Mouse (Mus musculus) liver, embryonic 12.5 days (tissue): ENCODE measurements around the gene Grpr. TPM values are rescaled to one million over a fixed set of nuclear protein-coding genes. Genes with fewer than 3 reads are reported as not detected.

ENCODE experiments used
- ATAC-seq: fragments of 200-750 bp; cut with Nextera tagmentation; 2 replicates; pipeline ENCODE4 v1.8.0; 2017; ENCODE audit warnings: moderate number of reproducible peaks, mild to moderate bottlenecking, moderate library complexity
- H3K27ac ChIP-seq: fragments of 300-500 bp; sonication (generic); 2 replicates; pipeline ENCODE4 v1.5.1; 2016; ENCODE audit warnings: mild to moderate bottlenecking
- H3K27me3 ChIP-seq: fragments of 300-500 bp; sonication (generic); replicated peaks from 2 replicates; pipeline ENCODE4 v1.6.1; 2016; ENCODE audit warnings: mild to moderate bottlenecking, moderate library complexity
- H3K36me3 ChIP-seq: fragments of 300-500 bp; sonication (generic); 2 replicates; pipeline ENCODE4 v1.6.1; 2016; ENCODE audit warnings: mild to moderate bottlenecking, moderate library complexity
- H3K4me1 ChIP-seq: fragments of 300-500 bp; sonication (generic); 2 replicates; pipeline ENCODE4 v1.6.1; 2016
- H3K4me2 ChIP-seq: fragments of 300-500 bp; sonication (generic); 2 replicates; pipeline ENCODE4 v1.6.1; 2016; ENCODE audit warnings: mild to moderate bottlenecking, moderate library complexity
- H3K4me3 ChIP-seq: fragments of 300-500 bp; sonication (generic); 2 replicates; pipeline ENCODE4 v1.5.1; 2016; ENCODE audit warnings: mild to moderate bottlenecking, moderate library complexity
- H3K9ac ChIP-seq: fragments of 300-500 bp; sonication (generic); 2 replicates; pipeline ENCODE4 v1.6.1; 2016; ENCODE audit warnings: mild to moderate bottlenecking, moderate library complexity
- H3K9me3 ChIP-seq: fragments of 300-500 bp; sonication (generic); replicated peaks from 2 replicates; pipeline ENCODE4 v1.6.1; 2016; ENCODE audit warnings: mild to moderate bottlenecking, moderate library complexity
- WGBS: fragments of 180-500 bp; shearing (Covaris S2); methylation state at CpG from one replicate; pipeline ENCODE4 v1.1.7; 2016; ENCODE audit not compliant: insufficient replicate concordance; 5-methylcytosine and 5-hydroxymethylcytosine counted together
- polyA plus RNA-seq: library from polyadenylated mRNA; unstranded; fragments of >200 nt; fragmentation: Nextera tagmentation; extraction: Ambion mirVana; gene quantifications from 2 replicates; pipeline ENCODE4 v1.2.1, GENCODE M21; 2016

Gene Grpr
- polyA plus RNA-seq = not detected in 2 replicates

- Histone ChIP-seq H3K9me3 (no peaks in the 10 kb centered on the region), H3K27ac (no peak within 1 kb of the TSS), H3K36me3 (no peaks in the 10 kb centered on the region), H3K9ac (no peak within 1 kb of the TSS), H3K4me3 (no peak within 1 kb of the TSS), H3K27me3 (peaks cover 11% of the 10 kb centered on the region; the same call in 1 of the 2 replicates), H3K4me1 (no peaks in the 10 kb centered on the region), H3K4me2 (no peak within 1 kb of the TSS)
- no peak for ATAC-seq
- WGBS = 15% methylated on average over 7 of the region's 7 CpGs
These were observed at the start of gene Grpr for GRCm38 (mm10) chrX:163549666-163550065. Gene Grpr, minus strand, starts transcription at chrX:163549677.

GRCm38 (mm10) chrX:163560521-163560920 lies 11.0 kb upstream of the Grpr start:
- WGBS = 44% methylated on average over 3 of the region's 3 CpGs
- no peaks in the 10 kb centered on the region for H3K4me1 ChIP-seq
- H3K9ac ChIP-seq = no peak overlapping the region
- no peak overlapping the region for H3K4me2 ChIP-seq
- no peak overlapping the region for H3K27ac ChIP-seq
- no peaks in the 10 kb centered on the region for H3K36me3 ChIP-seq
- no peak for ATAC-seq
- H3K4me3 ChIP-seq = no peak overlapping the region
- H3K27me3 ChIP-seq = no peaks in the 10 kb centered on the region
- H3K9me3 ChIP-seq = no peaks in the 10 kb centered on the region

GRCm38 (mm10) chrX:163547042-163547441 lies 2.4 kb downstream of the Grpr start:
- H3K9me3 ChIP-seq = no peaks in the 10 kb centered on the region
- H3K36me3 ChIP-seq = no peaks in the 10 kb centered on the region
- WGBS = 63% methylated on average over 5 of the region's 5 CpGs
- H3K27me3 ChIP-seq = peaks cover 11% of the 10 kb centered on the region; the same call in 1 of the 2 replicates
- no peak overlapping the region for H3K9ac ChIP-seq
- no peak overlapping the region for H3K4me2 ChIP-seq
- H3K4me1 ChIP-seq = no peaks in the 10 kb centered on the region
- H3K27ac ChIP-seq = no peak overlapping the region
- H3K4me3 ChIP-seq = no peak overlapping the region
- ATAC-seq = no peak

DNA sequence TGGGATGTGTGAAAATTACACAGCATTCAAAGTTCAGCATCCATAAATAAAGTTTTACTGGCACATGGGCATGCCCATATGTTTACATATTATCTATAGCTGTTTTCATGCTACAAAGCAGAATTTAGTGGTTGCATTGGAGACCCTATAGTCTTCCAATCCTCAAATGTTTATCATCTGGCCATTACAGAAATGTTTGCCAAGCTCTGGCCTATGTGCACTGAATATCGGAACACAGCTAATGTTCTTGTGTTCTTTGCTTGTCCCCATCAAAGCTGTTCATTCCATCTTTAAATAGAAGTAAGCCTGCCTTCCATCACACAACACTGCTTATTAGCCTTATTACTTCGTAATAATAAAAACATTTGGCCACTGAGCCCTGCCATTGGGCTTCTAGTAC lies 16.6 kb downstream of the Grpr start:
- H3K9ac ChIP-seq = no peak overlapping the region
- H3K4me3 ChIP-seq = no peak overlapping the region
- H3K4me1 ChIP-seq = no peaks in the 10 kb centered on the region
- H3K4me2 ChIP-seq = no peak overlapping the region
- no peak overlapping the region for H3K27ac ChIP-seq
- no peaks in the 10 kb centered on the region for H3K36me3 ChIP-seq
- H3K9me3 ChIP-seq = no peaks in the 10 kb centered on the region
- ATAC-seq = no peak
- peaks cover 3% of the 10 kb centered on the region; the same call in 1 of the 2 replicates for H3K27me3 ChIP-seq
- WGBS = 66% methylated on average over 2 of the region's 2 CpGs

- WGBS = 58% methylated on average over 4 of the region's 4 CpGs
These were observed 30.4 kb downstream of the Grpr start for GRCm38 (mm10) chrX:163518963-163519541.

GRCm38 (mm10) chrX:163511766-163512165 lies 37.7 kb downstream of the Grpr start:
- H3K9ac ChIP-seq = no peak overlapping the region
- H3K4me2 ChIP-seq = no peak overlapping the region
- no peak overlapping the region for H3K4me3 ChIP-seq
- H3K4me1 ChIP-seq = no peaks in the 10 kb centered on the region
- no peaks in the 10 kb centered on the region for H3K9me3 ChIP-seq
- 30% methylated on average over 2 of the region's 2 CpGs for WGBS
- no peak overlapping the region for H3K27ac ChIP-seq
- no peak for ATAC-seq
- no peaks in the 10 kb centered on the region for H3K27me3 ChIP-seq
- H3K36me3 ChIP-seq = no peaks in the 10 kb centered on the region

More at GRCm38 (mm10) chrX:163518963-163519541, 30.4 kb downstream of the Grpr start:
- Histone ChIP-seq H3K27ac (no peak overlapping the region), H3K9ac (no peak overlapping the region), H3K36me3 (no peaks in the 10 kb centered on the region), H3K4me3 (no peak overlapping the region), H3K4me1 (no peaks in the 10 kb centered on the region), H3K27me3 (no peaks in the 10 kb centered on the region), H3K4me2 (no peak overlapping the region), H3K9me3 (no peaks in the 10 kb centered on the region)
- ATAC-seq = no peak

- no peak for ATAC-seq
- WGBS = 34% methylated on average over 3 of the region's 3 CpGs
- Histone ChIP-seq H3K4me3 (no peak overlapping the region), H3K27me3 (no peaks in the 10 kb centered on the region), H3K27ac (no peak overlapping the region), H3K36me3 (no peaks in the 10 kb centered on the region), H3K4me1 (no peaks in the 10 kb centered on the region), H3K9ac (no peak overlapping the region), H3K9me3 (no peaks in the 10 kb centered on the region), H3K4me2 (no peak overlapping the region)
These were observed 47.4 kb downstream of the Grpr start for GRCm38 (mm10) chrX:163502088-163502487.

Other genes starting within 250 kb of the Grpr start
- gene Rnf138rt1, start 211.7 kb upstream of the Grpr start, polyA plus RNA-seq = not detected in 2 replicates